In the genomic region with DNA sequence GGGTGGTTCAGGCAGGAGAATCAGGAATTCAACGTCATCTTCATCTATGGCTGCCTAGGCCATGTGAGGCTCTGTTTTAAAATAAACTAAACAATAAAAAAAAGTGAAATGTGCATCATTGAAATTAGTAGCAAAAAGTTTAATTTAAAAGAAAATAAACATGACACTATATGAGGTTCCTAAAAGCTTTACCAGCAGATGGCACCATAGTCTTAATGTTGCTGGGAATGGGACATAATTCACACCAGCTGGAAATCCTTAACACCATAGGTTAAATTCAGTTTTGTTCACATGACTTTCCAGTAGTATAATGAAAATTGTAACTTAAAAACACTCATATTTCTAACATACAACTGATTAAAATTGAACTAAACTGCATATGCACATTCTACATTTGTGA, we compare ENCODE assay signal across 10 mouse cellular contexts.
DNase-seq lines count a peak whose midpoint lies in the region; ATAC-seq lines count a peak whose summit lies in the region.
"Had no signal": no experiment of that assay in that cellular context is flagged by ENCODE, and none has a peak within 500 bp of the region (broad histone marks: within the 10 kb centered on the region; RNA-seq: fewer than 3 reads in every experiment).

No protein-coding gene starts in this region.

- DNase-seq in kidney, adult 9 months, result peak; percentile 38
- DNase-seq in kidney, adult 18-20 months, result no peak
- DNase-seq in 416B (ENCODE audit: low read depth), result peak; percentile 47
- peak; percentile 63 for DNase-seq in NIH3T3 (ENCODE audit: low read depth)
- peak; percentile 78 for DNase-seq in hindbrain, embryonic 14.5 days (ENCODE audit: low spot score)
- DNase-seq in ovary, postnatal 14 days (ENCODE audit: low spot score), result no peak
- no peak for DNase-seq in gastrocnemius, postnatal 10 days
- DNase-seq in thymus, adult 18-20 months, result no peak

- WGBS in hindbrain, embryonic 14.5 days, result 56% methylated on average over 1 of the region's 1 CpGs

- H3K4me2 ChIP-seq in hindbrain, embryonic 14.5 days (replicated peaks), result no peak overlapping the region

- no peak overlapping the region for H3K9ac ChIP-seq in hindbrain, embryonic 14.5 days

- ATAC-seq in hindbrain, embryonic 14.5 days (ENCODE audit: low FRiP score), result peak; percentile 62; the same call in 1 of the 2 replicates
- ATAC-seq: activated CD4-positive, CD25-positive, alpha-beta regulatory T cell, adult 4 months had no signal

- H3K36me3 ChIP-seq in hindbrain, embryonic 14.5 days (replicated peaks; ENCODE audit: control insufficient read depth, insufficient read depth), result no peaks in the 10 kb centered on the region

- no peak overlapping the region for H3K27ac ChIP-seq in hindbrain, embryonic 14.5 days

- H3K9me3 ChIP-seq in hindbrain, embryonic 14.5 days (ENCODE audit: control insufficient read depth, low read length), result no peaks in the 10 kb centered on the region

- H3K4me3 ChIP-seq in hindbrain, embryonic 14.5 days (replicated peaks; ENCODE audit: low read length), result no peak overlapping the region
- H3K4me3 ChIP-seq: erythroblast, embryonic 14.5 days had no signal

- H3K27me3 ChIP-seq in hindbrain, embryonic 14.5 days (ENCODE audit: control insufficient read depth, insufficient read depth, low read length), result no peaks in the 10 kb centered on the region

- H3K4me1 ChIP-seq in hindbrain, embryonic 14.5 days (replicated peaks; ENCODE audit: control insufficient read depth, insufficient read depth, low read length), result no peaks in the 10 kb centered on the region

Comparison
In these comparisons a context has a peak if more than half of its experiments do, and no peak if none do; other contexts are left out.
1. DNase-seq: peak in kidney, adult 9 months (single experiment), 416B (single experiment), NIH3T3 (single experiment) and hindbrain, embryonic 14.5 days (single experiment); none in kidney, adult 18-20 months (single experiment), ovary, postnatal 14 days (single experiment), gastrocnemius, postnatal 10 days (single experiment) and thymus, adult 18-20 months (0 of 2).